Mouse (Mus musculus) CD4-positive naive resting alpha-beta T cell, adult 57 days (primary cell): ENCODE data around the gene Slc4a3. TPM values are rescaled to one million over a fixed set of nuclear protein-coding genes. Genes with fewer than 3 reads are reported as not detected.

ENCODE experiments used
- total RNA-seq: library from RNA; stranded (reverse); gene quantifications from one replicate; pipeline ENCODE4 v1.2.4, GENCODE M21; 2023

Gene Slc4a3
- total RNA-seq, result 0.98 TPM

DNA sequence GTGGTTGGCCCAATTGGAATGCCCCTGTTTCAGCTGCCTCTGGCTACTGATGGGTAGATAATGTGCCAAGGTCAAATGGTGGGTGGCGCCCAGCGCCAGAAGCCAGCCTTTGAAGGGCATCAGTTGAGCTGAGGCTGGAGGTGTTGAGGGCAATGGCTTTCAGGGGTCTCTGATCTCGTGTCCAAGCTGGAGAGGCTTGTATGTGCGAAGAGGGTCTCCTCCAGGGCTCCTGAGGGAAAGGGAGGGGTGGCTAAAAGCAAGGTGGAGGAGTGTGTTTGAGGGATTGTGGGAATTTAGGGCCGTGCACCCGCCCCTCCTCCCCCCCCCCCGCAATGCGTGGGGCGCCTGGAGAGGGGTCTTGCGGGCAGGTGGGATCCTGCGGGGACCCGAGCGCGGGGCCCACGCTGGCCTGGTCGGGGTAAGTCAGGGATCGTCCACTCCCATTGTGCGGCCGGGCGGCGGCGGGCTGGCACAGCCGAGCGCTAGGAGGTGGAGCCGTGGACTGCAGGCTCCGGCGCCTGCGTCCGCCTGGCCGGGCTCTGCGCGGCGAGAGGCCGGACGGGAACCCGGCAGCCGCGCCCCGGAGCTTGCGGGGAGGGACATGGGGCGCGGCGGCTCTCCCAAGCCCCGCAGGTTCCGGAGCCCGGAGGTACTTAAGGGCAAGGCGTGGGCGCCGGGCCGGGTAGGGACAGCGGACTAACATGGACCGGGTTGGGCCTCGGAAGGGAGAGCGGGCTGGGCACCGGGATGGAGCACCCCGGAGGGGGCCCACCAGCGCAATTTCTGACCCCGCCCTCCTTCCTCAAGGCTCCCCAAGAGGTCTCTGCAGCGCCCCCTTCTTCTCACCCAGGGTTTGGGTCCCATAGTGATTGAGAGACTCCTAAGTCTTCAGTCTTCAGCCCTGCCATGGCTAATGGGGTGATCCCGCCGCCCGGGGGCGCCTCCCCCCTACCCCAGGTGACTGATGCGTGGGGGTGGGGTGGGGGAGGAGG is at the start of gene Slc4a3:
Slc4a3 (plus strand) TSS at position 302 of the 992 bp plus-strand sequence.

DNA sequence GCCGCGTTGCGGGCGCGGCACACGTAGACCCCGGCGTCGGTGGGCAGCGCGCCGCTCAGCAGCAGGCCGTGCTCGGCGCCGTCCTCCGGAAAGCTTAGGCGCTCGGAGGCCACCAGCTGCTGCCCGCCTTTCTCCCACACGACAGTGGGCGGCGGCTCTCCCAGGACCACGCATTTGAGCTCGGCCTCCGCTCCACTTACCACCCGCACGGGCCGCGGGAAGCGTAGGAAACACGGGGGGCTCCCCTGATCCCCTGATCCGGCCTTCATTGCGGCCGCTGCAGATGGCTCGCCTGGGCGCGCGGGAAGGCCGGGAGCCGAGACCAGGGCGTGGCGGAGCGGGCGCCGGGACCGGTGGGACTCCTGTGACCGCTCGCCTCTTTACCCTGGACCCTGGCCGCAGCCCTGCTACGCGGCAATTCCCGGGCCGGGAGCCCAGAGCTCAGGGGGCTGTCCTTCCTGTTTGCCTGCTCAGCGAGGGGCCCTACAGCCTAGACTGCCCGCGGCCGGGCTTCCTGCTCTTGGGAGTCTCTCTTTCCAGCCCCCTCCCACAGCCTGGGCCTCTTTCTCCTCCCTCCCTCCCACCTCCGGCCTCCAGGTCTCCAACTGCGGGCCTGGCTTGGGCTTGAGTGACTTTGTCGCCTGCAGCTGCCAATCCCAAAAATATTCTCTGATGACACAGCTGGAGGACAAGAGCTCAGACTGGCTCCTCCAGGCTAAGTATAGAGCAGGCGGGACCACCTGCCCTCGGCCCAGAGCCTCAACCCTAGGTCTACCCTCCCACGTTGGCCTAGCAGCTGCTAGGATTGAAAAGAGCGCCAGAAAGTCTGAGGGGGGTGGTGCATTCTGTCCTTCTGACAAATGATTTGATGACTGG is 39.9 kb upstream of the Slc4a3 start, which contains the start of gene Obsl1:
Obsl1 (minus strand) TSS at position 497 of the 876 bp plus-strand sequence.

DNA sequence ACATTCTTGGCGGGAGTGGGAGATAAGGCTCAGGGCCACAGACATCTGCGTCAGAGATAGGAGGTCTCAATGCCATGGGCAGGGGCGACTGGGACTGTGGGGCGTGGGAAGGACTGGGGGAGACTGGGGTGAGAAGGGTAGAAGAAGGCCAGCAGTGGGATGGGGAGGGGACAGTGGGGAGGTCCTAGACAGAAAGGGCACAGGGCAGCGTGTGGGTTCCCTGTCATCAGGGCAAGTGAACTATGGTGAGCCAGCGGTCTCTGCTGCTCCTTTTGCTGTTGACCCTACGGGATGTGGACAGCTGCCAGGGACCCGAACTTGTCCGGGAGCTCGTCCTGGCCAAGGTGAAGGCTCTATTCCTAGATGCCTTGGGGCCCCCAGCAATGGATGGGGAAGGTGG is 39.1 kb upstream of the Slc4a3 start, which contains the start of gene Inha:
Inha (plus strand) TSS at position 72 of the 400 bp plus-strand sequence.

DNA sequence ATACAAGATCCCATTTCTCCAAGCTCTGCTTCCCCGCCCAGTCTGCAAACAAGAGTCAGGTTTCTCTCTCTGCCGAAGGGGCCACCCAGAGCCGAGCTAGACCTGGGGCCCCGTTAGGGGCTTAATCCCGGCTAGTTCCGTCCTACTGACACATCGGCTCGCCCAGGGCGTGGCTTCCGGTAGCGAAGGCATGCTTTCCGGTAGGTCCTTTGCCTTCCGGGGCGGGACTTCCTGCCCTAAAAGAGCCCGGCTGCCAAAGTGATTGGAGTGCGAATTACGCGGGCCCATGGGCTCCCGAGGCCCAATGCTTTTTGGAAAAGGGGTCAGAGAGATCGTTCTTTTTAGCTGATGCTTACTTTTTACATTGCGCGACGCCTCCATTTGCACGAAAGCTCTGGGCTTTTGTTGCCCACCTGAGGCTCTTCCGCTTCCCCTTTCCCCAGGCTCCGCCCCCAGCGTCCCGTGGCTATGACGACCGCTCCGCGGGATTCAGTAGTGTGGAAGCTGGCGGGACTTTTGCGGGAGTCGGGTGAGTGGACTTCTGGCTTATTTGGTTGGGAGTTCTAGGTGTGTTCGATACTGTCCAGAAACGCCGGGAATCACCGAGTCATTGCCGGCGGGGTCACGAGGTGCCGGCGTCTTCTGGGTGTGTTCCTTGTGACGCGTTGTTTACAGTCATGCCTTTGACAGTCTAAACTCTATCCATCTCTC is 24.6 kb upstream of the Slc4a3 start, which contains the start of gene Stk11ip:
Stk11ip (plus strand) TSS at position 209 of the 711 bp plus-strand sequence.

Other genes with a start within 250 kb of the Slc4a3 start
- gene Dnpep, start 228.3 kb upstream of the Slc4a3 start, total RNA-seq, result 33.5 TPM
- gene Des, start 185.9 kb upstream of the Slc4a3 start, total RNA-seq, result 0.38 TPM
- 0.41 TPM for gene Speg, start 171.0 kb upstream of the Slc4a3 start, total RNA-seq
- gene Gmppa, start 110.3 kb upstream of the Slc4a3 start, total RNA-seq, result 60.7 TPM
- not detected for gene Asic4, start 95.8 kb upstream of the Slc4a3 start, total RNA-seq
- gene Chpf, start 67.0 kb upstream of the Slc4a3 start, total RNA-seq, result 28.2 TPM
- gene Tmem198, start 66.7 kb upstream of the Slc4a3 start, total RNA-seq, result 2.8 TPM
- gene Obsl1, start 39.8 kb upstream of the Slc4a3 start, total RNA-seq, result 2.0 TPM
- 1.2 TPM for gene Inha, start 39.2 kb upstream of the Slc4a3 start, total RNA-seq
- 82.6 TPM for gene Stk11ip, start 24.7 kb upstream of the Slc4a3 start, total RNA-seq